Mouse (Mus musculus) layer of hippocampus, postnatal 36 days (tissue): ENCODE results near the gene Rpl6. TPM values are rescaled to one million over a fixed set of nuclear protein-coding genes. Genes with fewer than 3 reads are reported as not detected.

Experiments
- total RNA-seq, 2 experiments: library from RNA; stranded (reverse); gene quantifications; 2 replicates each; pipeline ENCODE4 v1.2.3; 2021

Rpl6 gene
- total RNA-seq, 2 experiments from 2014 or later = 453 to 485 TPM

Other genes starting within 250 kb of the Rpl6 start
- gene Rph3a, start 194.4 kb upstream of the Rpl6 start, total RNA-seq = 100 to 1,000 TPM; 207 to 220 TPM
- 10 to 100 TPM; 96.8 to 96.9 TPM for gene Ptpn11, start 13.1 kb upstream of the Rpl6 start, total RNA-seq
- 100 to 1,000 TPM; 172 to 181 TPM for gene Hectd4, start 15.7 kb downstream of the Rpl6 start, total RNA-seq
- 10 to 100 TPM; 75.3 to 78.4 TPM for gene Trafd1, start 181.2 kb downstream of the Rpl6 start, total RNA-seq
- gene Naa25, start 193.5 kb downstream of the Rpl6 start, total RNA-seq = 10 to 100 TPM; 43.4 to 45.5 TPM
- gene Tmem116, start 247.4 kb downstream of the Rpl6 start, total RNA-seq = 1 to 10 TPM; 8.1 to 8.8 TPM
- 100 to 1,000 TPM; 145 to 147 TPM for gene Erp29, start 248.0 kb downstream of the Rpl6 start, total RNA-seq